Mouse (Mus musculus) embryo, embryonic 9.5 days (tissue): Measurements from ENCODE around the gene Gm9821.

ENCODE experiments used
- DNase-seq: peaks from one replicate; pipeline ENCODE4 v3.0.0-alpha.2; 2017; ENCODE audit errors: extremely low spot score

Gene Gm9821

DNA sequence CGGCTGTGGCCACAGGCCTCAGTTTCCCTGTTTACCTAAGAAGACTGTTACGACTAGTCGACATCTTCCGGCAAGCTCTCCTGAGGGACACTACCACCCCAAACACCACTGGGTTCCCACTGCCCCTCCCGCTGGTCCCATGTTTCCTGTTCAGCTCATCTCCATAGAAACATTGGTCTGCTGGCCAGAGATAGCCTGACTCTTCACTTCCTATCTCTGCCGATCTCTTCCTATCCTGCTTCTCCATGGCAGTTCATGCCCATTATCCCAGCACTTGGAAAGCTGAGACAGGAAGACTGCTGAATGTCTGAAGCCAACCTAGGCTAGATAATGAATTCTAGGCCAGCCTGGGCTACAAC lies 2.6 kb downstream of the Gm9821 start:
- no peak for DNase-seq

DNA sequence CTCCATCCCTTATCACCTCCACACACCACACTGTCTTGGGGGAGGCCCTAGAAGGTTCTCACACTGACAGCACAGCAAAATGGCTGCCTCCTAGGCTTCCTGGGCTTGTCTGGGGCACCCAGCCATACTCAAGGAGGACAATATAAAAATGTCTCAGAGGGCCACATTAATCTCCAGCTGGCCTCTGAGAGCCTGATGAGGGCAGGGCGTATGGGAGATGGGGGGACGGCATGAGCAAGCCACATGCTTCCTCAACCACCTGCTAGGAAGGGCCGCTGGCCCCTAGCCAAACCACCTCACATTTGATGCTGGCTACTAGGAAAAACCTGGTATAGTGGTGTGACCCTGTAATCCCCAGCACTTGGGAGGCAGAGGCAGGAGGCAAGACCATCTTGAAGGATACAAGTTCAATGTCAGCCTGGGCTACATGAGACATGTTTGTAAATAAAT lies 3.3 kb downstream of the Gm9821 start:
- no peak for DNase-seq

DNA sequence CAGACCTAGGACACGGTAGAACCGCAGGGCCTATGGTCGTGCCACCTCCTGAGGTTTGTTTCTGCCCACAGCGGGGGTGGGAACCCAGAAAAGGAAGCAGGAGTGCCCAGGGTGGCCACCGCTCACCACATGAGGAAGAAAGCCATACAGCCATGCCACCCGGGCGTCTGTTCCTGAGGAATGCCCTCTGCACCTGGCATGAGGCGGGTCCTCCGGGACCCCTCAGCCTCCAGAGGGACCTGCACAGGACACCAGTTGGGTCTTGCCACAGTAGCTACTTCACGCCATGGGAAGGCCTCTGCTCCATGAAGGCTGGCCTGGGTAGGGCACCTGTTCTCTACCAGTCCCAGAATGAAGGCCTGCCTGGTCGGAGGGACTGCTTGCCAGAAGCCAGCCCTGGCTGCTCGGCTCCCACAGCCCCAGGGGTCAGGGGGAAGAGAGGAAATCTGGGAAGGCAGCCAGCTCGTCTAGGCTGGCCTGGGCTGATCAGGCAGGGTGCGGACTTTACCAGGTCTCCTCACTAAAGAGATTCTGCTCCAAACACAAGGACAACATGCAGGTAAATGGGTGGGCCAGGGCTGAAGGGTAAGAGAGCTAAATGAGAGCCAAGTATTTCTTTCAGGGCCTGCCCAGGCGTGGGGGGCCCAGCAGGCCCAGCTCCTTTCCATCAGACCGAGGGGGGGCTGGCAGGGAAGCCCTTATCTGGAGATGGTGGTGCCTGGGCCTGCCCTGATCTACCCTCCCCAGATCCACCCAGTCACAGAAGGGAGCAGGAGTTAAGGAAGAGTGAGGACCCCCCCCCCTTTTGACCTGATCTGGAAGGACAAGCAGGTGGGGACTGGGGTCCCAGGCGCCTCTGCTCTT lies 4.1 kb downstream of the Gm9821 start:
- DNase-seq, result no peak

DNA sequence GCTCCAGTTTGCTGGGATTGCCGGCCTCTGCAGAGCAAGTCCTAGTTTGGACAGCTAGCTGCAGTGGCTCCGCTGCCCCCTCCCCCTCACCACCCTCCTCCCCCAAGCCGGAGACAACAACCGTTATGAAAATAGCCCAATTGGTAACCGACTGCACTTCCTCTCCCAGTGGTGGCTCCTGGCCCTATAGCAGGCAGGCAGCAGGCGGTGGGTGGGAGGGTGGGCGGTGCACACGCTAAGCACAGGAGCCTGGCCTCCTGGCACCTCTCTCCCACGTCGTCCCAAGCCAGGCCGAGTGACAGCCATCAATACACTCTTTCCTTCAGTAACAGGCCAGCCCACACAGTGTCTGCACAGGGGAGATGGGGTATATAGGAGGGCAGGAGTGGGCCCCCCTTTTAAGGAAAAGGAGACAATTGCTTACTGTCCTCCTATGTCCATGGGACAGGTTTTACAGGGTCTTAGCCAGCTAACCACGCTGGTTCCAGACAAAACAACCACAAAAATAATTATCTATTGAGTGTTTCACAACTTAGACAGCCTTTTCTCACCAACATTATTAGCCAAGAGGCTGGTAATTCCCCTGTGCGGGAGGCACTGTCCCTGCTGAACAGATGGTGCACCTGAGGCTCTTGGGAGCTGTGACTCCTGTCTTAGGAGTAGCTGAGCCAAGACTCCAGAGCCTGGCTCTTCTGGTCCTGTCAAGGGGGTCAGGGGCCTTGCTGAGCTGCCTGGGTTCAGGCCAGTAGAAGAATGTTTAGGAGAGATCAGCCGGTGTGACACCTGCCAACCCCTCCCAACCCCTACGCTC lies 5.0 kb downstream of the Gm9821 start:
- DNase-seq, result peak; percentile 55

DNA sequence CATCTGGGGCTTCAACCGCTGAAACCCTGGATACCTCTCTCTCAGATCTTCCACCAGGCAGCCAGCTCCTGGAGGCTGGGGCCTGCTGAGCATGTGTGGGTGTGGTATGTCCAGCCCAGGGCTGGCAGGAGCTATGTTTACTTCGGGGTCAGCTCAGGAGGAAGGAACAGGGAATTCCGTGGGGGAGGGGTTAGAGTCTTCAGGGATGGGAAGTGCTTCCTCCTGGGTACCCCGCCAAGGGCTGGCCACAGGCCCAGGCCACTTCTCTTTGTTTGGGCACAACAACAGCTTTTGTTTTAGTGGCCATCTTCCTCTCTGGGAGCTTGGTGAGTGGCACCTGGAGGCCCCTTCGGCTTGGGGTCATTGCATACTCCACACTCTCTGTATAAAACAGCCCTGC lies 8.3 kb downstream of the Gm9821 start:
- no peak for DNase-seq

DNA sequence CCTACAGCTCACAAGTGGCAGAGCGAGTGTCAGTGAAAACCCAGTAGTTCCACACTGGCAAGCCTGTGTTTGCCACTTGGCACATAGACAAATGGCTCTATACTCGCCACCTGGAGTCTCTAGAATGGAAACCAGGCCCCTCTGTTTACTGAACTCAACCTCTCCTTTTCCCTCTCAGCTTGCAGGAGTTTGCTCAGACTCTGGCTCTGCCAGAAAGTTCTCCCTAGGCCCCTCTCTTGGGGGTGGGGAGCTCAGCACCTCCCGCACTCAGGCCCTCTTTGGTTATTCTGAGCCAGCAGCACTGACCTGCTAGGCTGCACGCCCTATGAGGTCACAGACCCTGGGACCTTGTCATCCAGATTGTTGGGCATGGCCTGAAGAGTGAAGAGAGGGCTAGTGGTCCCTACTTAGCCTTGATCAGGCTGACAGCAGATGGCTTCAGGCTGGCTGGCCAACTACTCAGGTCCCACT lies 9.7 kb downstream of the Gm9821 start:
- DNase-seq, result no peak

DNA sequence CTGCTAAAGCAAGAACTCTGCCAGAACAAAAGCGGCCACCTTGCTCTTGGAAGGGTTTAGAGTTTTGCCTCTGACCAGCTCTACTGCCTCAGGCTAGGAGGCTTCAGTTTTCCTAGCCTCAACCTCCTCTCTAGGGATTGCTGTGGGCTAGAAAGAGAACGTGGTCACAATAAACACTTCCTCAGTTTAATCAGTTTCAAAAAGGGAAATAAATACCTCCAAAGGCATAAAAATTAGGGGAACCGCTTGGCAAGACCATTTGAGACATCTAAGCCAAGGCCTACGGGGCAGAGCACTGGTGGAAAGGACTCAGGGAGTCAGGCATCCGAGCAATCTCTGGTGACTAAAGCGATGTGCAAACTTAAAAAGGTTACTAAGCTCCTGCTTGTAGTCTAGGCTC lies 10.4 kb downstream of the Gm9821 start:
- no peak for DNase-seq

DNA sequence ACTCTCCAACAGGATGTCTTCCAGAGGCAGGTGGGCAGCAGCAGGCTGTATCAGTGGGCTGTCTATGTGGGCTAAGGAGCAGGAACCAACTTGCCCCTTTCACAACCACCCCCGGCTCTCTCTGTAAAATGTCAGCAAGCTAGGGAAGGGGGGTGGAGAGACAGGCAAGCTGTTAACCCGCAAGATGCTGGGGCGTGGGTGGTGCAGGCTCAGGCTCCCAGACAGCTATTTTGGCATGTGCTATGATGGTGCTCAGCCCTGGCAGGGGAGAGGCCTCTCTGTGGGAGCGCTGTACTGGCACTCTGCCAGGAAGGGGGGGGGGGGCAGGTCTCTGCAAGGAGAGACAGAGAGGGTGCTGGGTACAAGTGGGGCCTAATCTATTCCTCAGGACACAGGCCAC lies 11.6 kb downstream of the Gm9821 start:
- DNase-seq, result no peak

DNA sequence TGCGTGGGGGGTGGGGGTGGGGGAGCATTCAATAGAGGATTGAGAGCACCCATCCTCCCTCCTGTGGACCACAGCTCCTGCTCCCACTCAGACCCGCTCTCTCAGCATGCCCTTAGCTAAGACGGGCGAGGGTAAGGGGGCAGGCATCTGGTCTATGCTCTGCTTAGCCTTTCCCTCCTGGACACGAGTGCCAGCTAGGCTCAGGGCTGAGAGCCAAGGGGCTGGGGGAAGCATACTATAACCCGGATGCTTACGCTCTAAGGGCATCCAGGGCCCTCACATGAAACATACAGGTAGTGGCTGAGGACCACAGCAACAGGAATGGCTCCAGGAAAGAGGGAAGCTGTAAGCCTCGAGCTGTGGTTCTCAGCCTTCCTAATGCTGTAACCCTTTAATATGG lies 12.5 kb downstream of the Gm9821 start:
- no peak for DNase-seq

DNA sequence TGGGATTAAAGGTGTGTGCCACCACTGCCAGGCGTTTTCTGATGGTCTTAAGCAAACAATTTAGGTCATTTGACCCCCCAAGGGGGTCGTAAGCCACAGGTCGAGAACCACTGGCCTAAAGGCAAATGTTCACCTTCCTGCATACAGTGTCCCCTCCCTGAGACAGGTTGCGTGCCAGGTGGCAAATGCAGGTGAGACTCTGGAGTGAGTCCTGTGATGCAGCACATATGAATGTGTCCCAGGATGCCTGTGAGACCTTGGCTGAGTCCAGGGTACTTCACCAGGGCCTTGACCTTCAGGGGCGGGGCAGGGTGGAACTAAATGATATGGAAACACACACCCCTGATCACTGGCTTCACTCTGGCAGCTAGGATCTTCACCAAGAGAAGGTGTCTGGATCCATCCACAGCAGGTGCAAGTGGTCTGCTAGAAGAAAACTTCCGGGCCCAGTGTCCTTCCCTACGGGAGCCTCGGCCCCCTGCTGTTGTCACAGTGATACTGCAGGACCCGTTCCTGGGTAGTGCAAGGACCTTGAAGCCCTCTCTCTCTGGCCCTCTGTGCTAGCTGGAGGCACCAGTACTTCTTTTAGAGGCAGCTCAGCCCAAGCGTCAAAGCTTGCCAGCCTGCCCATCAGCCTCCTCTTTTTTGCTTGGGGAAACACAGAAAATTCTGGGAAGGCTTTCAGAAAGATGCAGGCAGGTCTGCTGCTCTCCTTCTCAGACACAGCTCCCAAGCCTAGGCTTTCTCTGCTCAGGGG lies 13.4 kb downstream of the Gm9821 start:
- DNase-seq, result no peak

DNA sequence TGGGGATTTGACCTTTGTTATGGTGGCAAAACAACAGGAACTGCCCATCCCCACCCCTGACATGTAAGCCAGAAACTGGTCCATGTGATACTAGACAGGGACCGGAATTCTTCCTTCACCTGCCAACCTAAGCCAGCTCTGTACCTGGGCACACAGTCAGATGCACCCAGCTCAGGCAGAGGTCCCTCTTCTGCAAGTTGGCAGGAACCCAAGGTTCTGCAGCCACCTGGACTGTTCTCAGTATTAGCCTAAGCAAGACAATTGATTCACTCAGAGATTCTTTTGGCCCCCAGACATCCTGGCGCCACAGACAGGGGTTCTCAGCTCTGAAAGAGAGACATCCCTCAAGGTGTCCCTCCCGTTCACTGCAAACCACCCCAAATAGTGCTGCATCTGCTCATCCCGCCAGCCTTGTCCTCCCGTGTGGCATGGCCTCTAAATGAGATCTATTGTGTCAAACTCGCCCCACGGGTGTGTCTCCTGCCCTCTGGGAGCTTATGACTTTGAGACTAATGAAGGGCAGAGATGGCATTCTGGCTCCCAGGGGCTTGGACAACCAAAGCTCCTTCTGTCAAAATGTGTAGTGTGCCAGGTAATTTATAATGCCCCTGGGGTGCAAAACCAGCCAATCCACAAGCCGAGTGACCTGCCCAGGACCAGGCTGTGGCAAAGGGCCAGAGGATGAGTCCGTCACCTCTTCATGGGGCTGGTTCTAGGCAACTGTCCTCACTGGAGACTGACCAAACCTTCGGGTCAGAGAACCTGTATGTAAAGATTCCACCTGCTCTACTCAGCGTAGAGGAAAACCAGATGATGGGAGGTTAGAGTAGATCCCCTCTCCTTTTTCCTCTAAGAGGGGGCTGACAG lies 14.3 kb downstream of the Gm9821 start:
- DNase-seq, result no peak

DNA sequence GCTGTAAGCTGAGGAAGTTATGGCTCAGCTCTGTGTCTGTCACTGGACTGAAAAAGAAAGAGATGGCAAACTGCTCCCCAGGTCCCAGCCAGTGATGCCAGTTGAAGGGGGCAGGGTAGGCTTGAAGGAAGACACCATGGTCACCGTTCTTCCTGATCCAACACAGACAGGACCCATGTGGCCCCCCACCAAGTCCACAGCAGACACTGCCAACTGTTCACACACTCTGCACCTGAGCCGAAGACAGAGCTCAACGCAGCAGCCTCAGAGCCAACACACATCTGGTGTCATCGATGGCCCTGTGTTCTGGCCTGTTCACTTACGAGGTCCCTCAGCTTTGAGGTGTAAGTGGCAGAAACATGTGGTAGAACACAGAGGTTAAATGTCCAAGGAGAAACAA lies 15.0 kb downstream of the Gm9821 start:
- no peak for DNase-seq

DNA sequence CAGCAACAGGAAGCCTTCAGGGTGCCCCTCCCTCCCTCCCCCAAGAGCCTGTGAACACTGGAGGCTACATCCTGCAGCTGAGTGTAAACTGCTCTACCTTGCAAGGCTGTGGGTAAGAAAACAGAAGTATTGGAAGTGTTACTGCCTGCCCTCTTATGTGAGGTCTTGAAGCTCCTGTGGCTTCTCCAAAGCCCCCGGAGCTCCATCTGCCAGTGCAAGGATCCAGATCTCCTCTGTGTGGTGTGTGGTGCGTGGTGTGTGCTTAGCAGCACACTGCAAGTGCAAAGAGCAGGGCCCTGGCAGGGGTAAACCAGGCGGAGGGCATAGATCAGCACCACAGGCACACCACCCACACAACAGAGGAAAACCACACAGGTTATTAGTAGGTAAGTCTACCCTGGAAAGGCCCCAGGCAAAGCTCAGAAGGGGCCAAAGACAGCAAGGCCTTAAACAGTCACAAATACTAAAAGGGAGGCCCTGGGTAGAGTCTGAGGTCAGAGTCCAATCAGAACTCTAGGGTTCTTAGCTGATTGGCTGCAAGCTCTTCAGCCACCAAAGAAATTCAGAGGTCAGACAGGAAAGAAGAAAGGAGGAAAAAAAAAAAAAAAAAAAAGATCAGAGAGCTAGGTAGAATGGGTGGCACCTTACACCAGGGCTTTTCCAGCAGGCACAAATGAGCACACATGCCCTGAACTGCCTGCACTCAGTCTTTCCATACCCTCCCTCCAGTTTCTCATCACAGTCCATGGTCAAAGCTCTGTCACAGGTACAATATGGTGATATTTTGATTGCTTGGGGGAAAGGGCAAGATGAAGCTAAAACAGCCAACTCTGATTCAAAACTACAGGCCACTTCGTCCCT lies 16.6 kb downstream of the Gm9821 start:
- DNase-seq, result no peak

DNA sequence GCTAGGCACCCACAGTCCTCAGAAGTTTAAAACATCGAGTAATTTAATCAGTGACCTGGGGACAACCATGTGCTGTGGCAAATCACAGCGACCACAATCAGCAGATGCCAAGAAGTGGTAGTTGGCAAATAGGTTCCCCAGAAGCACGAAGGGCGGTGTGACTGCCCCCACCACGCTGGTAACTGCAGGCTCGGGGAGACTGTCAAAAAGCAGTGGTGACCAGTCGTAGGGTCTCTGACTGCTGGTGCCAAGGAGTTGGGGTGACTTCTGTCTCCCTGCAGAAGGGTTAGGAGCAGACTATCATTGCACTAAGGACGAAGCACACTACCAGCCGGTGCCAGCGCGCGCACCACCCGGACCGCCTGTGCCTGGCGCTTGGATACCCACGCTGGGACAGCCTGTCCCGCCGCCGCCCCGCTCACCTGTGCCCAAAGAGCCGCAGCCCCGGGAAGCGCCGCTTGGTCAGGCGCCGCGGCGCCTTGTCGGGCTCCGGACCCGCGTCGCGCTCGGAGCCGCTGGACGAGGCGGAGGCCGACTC lies 17.4 kb downstream of the Gm9821 start:
- DNase-seq, result no peak

DNA sequence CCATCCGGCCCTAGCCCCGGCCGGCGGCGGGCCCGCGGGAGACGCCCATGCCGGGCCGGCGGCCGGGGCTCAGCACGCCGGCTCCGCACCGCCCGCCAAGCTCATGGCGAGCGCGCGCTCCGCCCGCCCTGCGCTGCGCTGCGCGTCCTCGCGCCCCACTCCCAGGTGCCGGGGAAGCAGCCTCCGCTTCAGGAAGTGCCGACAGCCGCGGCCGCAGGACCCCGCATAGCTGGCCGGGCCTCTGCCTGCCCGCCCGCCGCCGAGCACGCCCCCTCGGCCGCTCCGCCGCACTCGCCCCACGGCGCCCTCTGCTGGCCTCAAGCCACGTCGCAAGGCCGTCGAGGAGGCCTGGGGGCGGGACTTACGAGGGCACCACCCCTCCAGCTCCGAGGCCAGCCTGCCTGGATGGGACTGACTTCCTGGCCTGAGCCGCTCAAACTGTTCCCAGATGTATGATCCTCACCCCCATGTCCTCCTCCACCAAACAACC lies 18.0 kb downstream of the Gm9821 start:
- peak; percentile 96 for DNase-seq

DNA sequence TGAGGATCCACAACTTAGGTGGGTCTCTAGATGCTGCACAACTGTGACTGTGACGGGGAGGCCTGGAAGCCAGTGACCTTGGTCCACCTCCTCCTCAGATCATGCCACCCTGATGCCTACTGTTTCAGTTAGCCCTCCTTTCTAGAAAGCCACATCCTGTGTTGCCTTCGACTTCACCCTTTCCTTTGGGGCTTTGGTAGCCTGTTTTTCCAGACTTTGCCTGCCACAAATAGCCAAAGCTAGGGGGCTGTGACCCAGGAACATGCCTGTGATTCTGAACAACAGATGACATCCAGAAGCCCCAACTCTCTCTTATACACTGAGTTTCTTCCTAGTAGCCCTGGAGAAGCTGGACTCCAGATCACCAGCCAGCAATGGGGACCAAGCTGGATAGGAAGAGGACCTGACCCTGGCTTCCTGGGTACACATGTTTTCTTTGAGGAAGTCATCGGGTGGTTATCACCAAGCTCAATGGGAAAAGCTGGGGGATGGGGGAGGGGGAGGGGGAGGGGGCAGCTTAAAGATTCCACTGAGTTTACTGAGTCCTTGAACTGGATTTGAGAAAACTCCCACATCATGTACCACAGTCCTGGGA lies 19.2 kb downstream of the Gm9821 start:
- DNase-seq, result no peak

DNA sequence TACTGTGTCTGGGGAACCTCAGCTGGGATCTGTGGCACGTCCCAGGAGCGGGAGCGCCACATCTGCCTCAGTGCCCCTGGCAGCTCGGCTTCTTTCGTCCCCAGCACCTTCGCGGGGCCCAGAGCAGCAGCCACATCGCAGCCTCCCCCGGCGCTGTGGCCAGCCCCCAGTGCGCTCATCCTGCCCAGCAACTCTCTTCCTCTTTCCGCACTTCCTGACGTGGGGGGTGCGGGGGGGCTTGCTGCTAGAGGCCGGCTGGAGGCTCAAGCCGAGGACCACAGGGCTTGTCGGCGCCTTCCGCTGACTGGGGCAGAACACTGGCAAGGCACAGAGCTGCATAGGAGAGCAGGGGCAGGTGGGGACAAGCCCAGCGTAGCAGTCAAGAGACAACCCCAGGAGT lies 19.9 kb downstream of the Gm9821 start:
- DNase-seq, result no peak

DNA sequence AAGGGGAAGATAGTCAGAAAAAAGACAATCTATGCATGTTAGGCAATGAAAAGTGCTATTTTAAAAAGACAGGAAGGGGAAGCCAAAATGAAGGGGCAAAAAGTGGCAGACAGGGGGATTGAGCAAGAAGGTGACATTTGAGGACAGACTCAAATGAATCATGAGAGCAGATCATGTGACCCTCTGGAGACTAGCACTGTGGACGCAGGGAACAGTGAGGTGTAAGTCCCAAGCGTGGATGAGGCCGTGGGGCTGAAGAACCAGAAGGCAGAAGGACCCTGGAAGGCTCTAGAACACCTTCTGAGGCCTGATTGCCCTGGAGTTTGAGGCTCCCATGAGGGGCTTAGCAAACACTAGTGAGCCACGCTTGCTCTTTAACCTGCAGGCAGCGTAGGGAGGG lies 20.9 kb downstream of the Gm9821 start:
- no peak for DNase-seq

DNA sequence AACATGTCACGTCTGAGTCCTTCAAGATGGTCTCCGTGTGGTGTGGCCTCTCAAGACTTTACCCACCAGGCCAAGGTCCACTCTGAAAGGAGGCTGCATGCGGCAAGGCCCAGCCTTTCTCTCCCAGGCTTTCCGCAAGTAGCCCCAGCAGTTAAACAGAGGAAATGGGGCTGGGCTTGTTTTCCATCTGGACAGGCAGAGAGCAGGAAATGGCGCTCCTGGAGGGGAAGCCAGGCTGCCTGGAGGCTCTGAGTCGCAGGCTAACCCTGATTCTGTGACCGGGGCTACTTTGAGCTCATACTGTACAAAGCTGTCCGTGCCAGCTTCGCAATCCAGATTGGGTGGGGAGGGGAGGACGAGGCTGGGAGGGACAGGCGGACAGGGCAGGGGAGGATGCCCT lies 22.5 kb downstream of the Gm9821 start:
- no peak for DNase-seq
